Mouse (Mus musculus) midbrain, embryonic 11.5 days (tissue): Measurements from ENCODE around the gene Wdr3. TPM values are rescaled to one million over a fixed set of nuclear protein-coding genes. Genes with fewer than 3 reads are reported as not detected.

Experiments
- ATAC-seq: fragments of 200-750 bp; cut with Nextera tagmentation; 2 replicates; pipeline ENCODE4 v1.8.0; 2017; ENCODE audit warnings: moderate TSS enrichment, moderate library complexity; ENCODE audit not compliant: low FRiP score
- DNase-seq: peaks from one replicate; pipeline ENCODE4 v3.0.0; 2015; ENCODE audit warnings: low spot score; ENCODE audit errors: missing footprints
- H3K27ac ChIP-seq: fragments of 300-500 bp; sonication (generic); 2 replicates; pipeline ENCODE4 v1.5.1; 2014; ENCODE audit warnings: low read depth, low read length
- H3K27me3 ChIP-seq: fragments of 300-500 bp; sonication (generic); 2 replicates; pipeline ENCODE4 v1.6.1; 2014; ENCODE audit warnings: mild to moderate bottlenecking, low read length, moderate library complexity, mixed read lengths; ENCODE audit not compliant: control insufficient read depth, insufficient read depth
- H3K36me3 ChIP-seq: fragments of 300-500 bp; sonication (generic); 2 replicates; pipeline ENCODE4 v1.6.1; 2014; ENCODE audit warnings: mild to moderate bottlenecking, low read length, moderate library complexity, mixed read lengths; ENCODE audit not compliant: control insufficient read depth, insufficient read depth
- H3K4me1 ChIP-seq: fragments of 300-500 bp; sonication (generic); 2 replicates; pipeline ENCODE4 v1.6.1; 2014; ENCODE audit warnings: low read length; ENCODE audit not compliant: control insufficient read depth, insufficient read depth
- H3K4me2 ChIP-seq: fragments of 300-500 bp; sonication (generic); 2 replicates; pipeline ENCODE4 v1.6.1; 2014; ENCODE audit warnings: mild to moderate bottlenecking, moderate library complexity
- H3K4me3 ChIP-seq: fragments of 300-500 bp; sonication (generic); 2 replicates; pipeline ENCODE4 v1.5.1; 2014; ENCODE audit warnings: low read depth, low read length
- H3K9ac ChIP-seq: fragments of 300-500 bp; sonication (generic); 2 replicates; pipeline ENCODE4 v1.6.1; 2014; ENCODE audit warnings: low read length
- H3K9me3 ChIP-seq: fragments of 300-500 bp; sonication (generic); 2 replicates; pipeline ENCODE4 v1.6.1; 2016; ENCODE audit warnings: low read length; ENCODE audit not compliant: control insufficient read depth
- WGBS: fragments of 180-500 bp; shearing (Covaris S2); extraction: QIAGEN DNeasy Blood & Tissue Kit; methylation state at CpG from one replicate; pipeline ENCODE4 v1.1.7; 2014; 5-methylcytosine and 5-hydroxymethylcytosine counted together
- polyA plus RNA-seq: library from polyadenylated mRNA; unstranded; fragments of >200 nt; fragmentation: Nextera tagmentation; extraction: Ambion mirVana; gene quantifications from 2 replicates; pipeline ENCODE4 v1.2.1, GENCODE M21; 2014

The Wdr3 gene
- polyA plus RNA-seq, result 64.4 and 65.5 TPM in 2 replicates

- Histone ChIP-seq H3K4me2 (peak within 1 kb of the TSS; percentile 66), H3K4me3 (peak within 1 kb of the TSS; percentile 83), H3K27ac (peak within 1 kb of the TSS; percentile 84), H3K9ac (peak within 1 kb of the TSS; percentile 80), H3K9me3 (no peaks in the 10 kb centered on the region), H3K4me1 (peaks cover 6% of the 10 kb centered on the region), H3K27me3 (no peaks in the 10 kb centered on the region), H3K36me3 (peaks cover 8% of the 10 kb centered on the region; the same call in 1 of the 2 replicates)
- ATAC-seq (peak; percentile 99), DNase-seq (peak; percentile 98)
- WGBS, result under 1% methylated on average over 55 of the region's 55 CpGs
Observed at GRCm38 (mm10) chr3:100162315-100163105, at the start of gene Wdr3, which contains the start of gene Gdap2. Gene Wdr3, minus strand, starts transcription at chr3:100162407. Gene Gdap2, plus strand, starts transcription at chr3:100162381.

GRCm38 (mm10) chr3:100206973-100207372 is 44.8 kb upstream of the Wdr3 start:
- no peak for ATAC-seq
- WGBS, result 59% methylated on average over 1 of the region's 1 CpGs

GRCm38 (mm10) chr3:100201554-100201953 is 39.3 kb upstream of the Wdr3 start:
- Histone ChIP-seq H3K27ac (no peak overlapping the region), H3K4me1 (no peaks in the 10 kb centered on the region), H3K36me3 (no peaks in the 10 kb centered on the region), H3K4me3 (no peak overlapping the region), H3K27me3 (no peaks in the 10 kb centered on the region), H3K9me3 (no peaks in the 10 kb centered on the region), H3K9ac (no peak overlapping the region), H3K4me2 (no peak overlapping the region)
- ATAC-seq (no peak), DNase-seq (no peak)
- 91% methylated on average over 7 of the region's 7 CpGs for WGBS

More at GRCm38 (mm10) chr3:100206973-100207372, 44.8 kb upstream of the Wdr3 start:
- H3K36me3 ChIP-seq, result no peaks in the 10 kb centered on the region
- H3K4me3 ChIP-seq, result no peak overlapping the region
- no peak overlapping the region for H3K4me2 ChIP-seq
- no peak overlapping the region for H3K9ac ChIP-seq
- H3K4me1 ChIP-seq, result no peaks in the 10 kb centered on the region
- no peaks in the 10 kb centered on the region for H3K9me3 ChIP-seq
- H3K27ac ChIP-seq, result no peak overlapping the region
- no peak for DNase-seq
- H3K27me3 ChIP-seq, result no peaks in the 10 kb centered on the region

- Histone ChIP-seq H3K9me3 (no peaks in the 10 kb centered on the region), H3K27ac (no peak overlapping the region), H3K9ac (no peak overlapping the region), H3K36me3 (no peaks in the 10 kb centered on the region), H3K27me3 (no peaks in the 10 kb centered on the region), H3K4me3 (no peak overlapping the region), H3K4me2 (no peak overlapping the region), H3K4me1 (no peaks in the 10 kb centered on the region)
- 78% methylated on average over 5 of the region's 5 CpGs for WGBS
- ATAC-seq (no peak), DNase-seq (no peak)
Observed at GRCm38 (mm10) chr3:100194210-100194609, 32.0 kb upstream of the Wdr3 start.

- Histone ChIP-seq H3K27me3 (no peaks in the 10 kb centered on the region), H3K27ac (no peak overlapping the region), H3K4me1 (no peaks in the 10 kb centered on the region), H3K9me3 (no peaks in the 10 kb centered on the region), H3K9ac (no peak overlapping the region), H3K4me2 (no peak overlapping the region), H3K4me3 (no peak overlapping the region), H3K36me3 (no peaks in the 10 kb centered on the region)
- WGBS, result 85% methylated on average over 11 of the region's 11 CpGs
- DNase-seq (no peak), ATAC-seq (peak; percentile 38; the same call in 1 of the 2 replicates)
Observed at GRCm38 (mm10) chr3:100189861-100190260, 27.7 kb upstream of the Wdr3 start.

- no peaks in the 10 kb centered on the region for H3K4me1 ChIP-seq
- no peak overlapping the region for H3K27ac ChIP-seq
- peak; percentile 96 for DNase-seq
- no peaks in the 10 kb centered on the region for H3K36me3 ChIP-seq
- H3K4me3 ChIP-seq, result no peak overlapping the region
- H3K9me3 ChIP-seq, result no peaks in the 10 kb centered on the region
- no peak overlapping the region for H3K4me2 ChIP-seq
- H3K27me3 ChIP-seq, result no peaks in the 10 kb centered on the region
- peak; percentile 84 for ATAC-seq
- no peak overlapping the region for H3K9ac ChIP-seq
- 58% methylated on average over 1 of the region's 1 CpGs for WGBS
Observed at GRCm38 (mm10) chr3:100189444-100189843, 27.2 kb upstream of the Wdr3 start.

GRCm38 (mm10) chr3:100180471-100180870 is 18.3 kb upstream of the Wdr3 start:
- Histone ChIP-seq H3K4me1 (no peaks in the 10 kb centered on the region), H3K4me2 (no peak overlapping the region), H3K9ac (no peak overlapping the region), H3K36me3 (no peaks in the 10 kb centered on the region), H3K9me3 (no peaks in the 10 kb centered on the region), H3K4me3 (no peak overlapping the region), H3K27me3 (no peaks in the 10 kb centered on the region), H3K27ac (no peak overlapping the region)
- WGBS, result 90% methylated on average over 3 of the region's 3 CpGs
- ATAC-seq (no peak), DNase-seq (no peak)

GRCm38 (mm10) chr3:100176031-100176430 is 13.8 kb upstream of the Wdr3 start:
- Histone ChIP-seq H3K27me3 (no peaks in the 10 kb centered on the region), H3K4me2 (no peak overlapping the region), H3K9me3 (no peaks in the 10 kb centered on the region), H3K9ac (no peak overlapping the region), H3K27ac (no peak overlapping the region), H3K4me3 (no peak overlapping the region), H3K4me1 (no peaks in the 10 kb centered on the region), H3K36me3 (no peaks in the 10 kb centered on the region)
- WGBS, result 97% methylated on average over 2 of the region's 2 CpGs
- DNase-seq (no peak), ATAC-seq (no peak)

GRCm38 (mm10) chr3:100164991-100165390 is 2.8 kb upstream of the Wdr3 start:
- Histone ChIP-seq H3K9me3 (no peaks in the 10 kb centered on the region), H3K4me1 (peaks cover 6% of the 10 kb centered on the region), H3K36me3 (no peaks in the 10 kb centered on the region), H3K27ac (no peak overlapping the region), H3K9ac (no peak overlapping the region), H3K4me2 (no peak overlapping the region), H3K4me3 (no peak overlapping the region), H3K27me3 (no peaks in the 10 kb centered on the region)
- DNase-seq (no peak), ATAC-seq (no peak)
